Mouse (Mus musculus): ENCODE data around the gene Prss44. TPM values are rescaled to one million over a fixed set of nuclear protein-coding genes. Genes with fewer than 3 reads are reported as not detected.

Gene Prss44
- polyA plus RNA-seq, 1 experiment from 2014 or later, result not detected

GRCm38 (mm10) chr9:110841438-110841837, 27.6 kb downstream of the Prss44 start:
- no peak overlapping the region for H3K27ac ChIP-seq (ENCODE audit: low read length)
- no peak overlapping the region for H3K9ac ChIP-seq (ENCODE audit: low read length)
- no peaks in the 10 kb centered on the region for H3K9me3 ChIP-seq (replicated peaks; ENCODE audit: control insufficient read depth, low read length)
- no peak overlapping the region for H3K4me3 ChIP-seq (ENCODE audit: low read length)
- no peaks in the 10 kb centered on the region for H3K4me1 ChIP-seq (ENCODE audit: control insufficient read depth, insufficient read depth, low read length)
- no peaks in the 10 kb centered on the region for H3K27me3 ChIP-seq (ENCODE audit: control insufficient read depth, insufficient read depth, low read length)
- H3K36me3 ChIP-seq (ENCODE audit: control insufficient read depth, insufficient read depth), result no peaks in the 10 kb centered on the region
- ATAC-seq (replicated peaks; ENCODE audit: extremely low read depth, insufficient read depth, low FRiP score), result no peak
- H3K4me2 ChIP-seq (ENCODE audit: low read depth, low read length), result no peak overlapping the region
- 50% methylated on average over 2 of the region's 2 CpGs for WGBS

- 76% methylated on average over 10 of the region's 10 CpGs for WGBS
- H3K27me3 ChIP-seq (ENCODE audit: control insufficient read depth, insufficient read depth, low read length), result no peaks in the 10 kb centered on the region
- H3K9me3 ChIP-seq (replicated peaks; ENCODE audit: control insufficient read depth, low read length), result no peaks in the 10 kb centered on the region
- H3K9ac ChIP-seq (ENCODE audit: low read length), result no peak within 1 kb of the TSS
- H3K36me3 ChIP-seq (ENCODE audit: control insufficient read depth, insufficient read depth), result no peaks in the 10 kb centered on the region
- no peak within 1 kb of the TSS for H3K4me3 ChIP-seq (ENCODE audit: low read length)
- H3K4me2 ChIP-seq (ENCODE audit: low read depth, low read length), result no peak within 1 kb of the TSS
- ATAC-seq (replicated peaks; ENCODE audit: extremely low read depth, insufficient read depth, low FRiP score), result no peak
- H3K4me1 ChIP-seq (ENCODE audit: control insufficient read depth, insufficient read depth, low read length), result no peaks in the 10 kb centered on the region
- no peak within 1 kb of the TSS for H3K27ac ChIP-seq (ENCODE audit: low read length)
Measured at GRCm38 (mm10) chr9:110844206-110844605, 30.4 kb downstream of the Prss44 start, which contains the start of gene Prss46. Gene Prss46, plus strand, starts transcription at chr9:110844506.

GRCm38 (mm10) chr9:110849162-110849561, 35.4 kb downstream of the Prss44 start:
- H3K4me2 ChIP-seq (ENCODE audit: low read depth, low read length), result no peak overlapping the region
- H3K9me3 ChIP-seq (replicated peaks; ENCODE audit: control insufficient read depth, low read length), result no peaks in the 10 kb centered on the region
- no peaks in the 10 kb centered on the region for H3K4me1 ChIP-seq (ENCODE audit: control insufficient read depth, insufficient read depth, low read length)
- H3K27ac ChIP-seq (ENCODE audit: low read length), result no peak overlapping the region
- no peak overlapping the region for H3K9ac ChIP-seq (ENCODE audit: low read length)
- ATAC-seq (replicated peaks; ENCODE audit: extremely low read depth, insufficient read depth, low FRiP score), result no peak
- H3K27me3 ChIP-seq (ENCODE audit: control insufficient read depth, insufficient read depth, low read length), result no peaks in the 10 kb centered on the region
- WGBS, result 66% methylated on average over 7 of the region's 7 CpGs
- H3K36me3 ChIP-seq (ENCODE audit: control insufficient read depth, insufficient read depth), result no peaks in the 10 kb centered on the region
- no peak overlapping the region for H3K4me3 ChIP-seq (ENCODE audit: low read length)

GRCm38 (mm10) chr9:110855903-110856302, 42.1 kb downstream of the Prss44 start:
- no peak overlapping the region for H3K27ac ChIP-seq (ENCODE audit: low read length)
- no peaks in the 10 kb centered on the region for H3K9me3 ChIP-seq (replicated peaks; ENCODE audit: control insufficient read depth, low read length)
- H3K27me3 ChIP-seq (ENCODE audit: control insufficient read depth, insufficient read depth, low read length), result peaks cover 11% of the 10 kb centered on the region
- no peaks in the 10 kb centered on the region for H3K36me3 ChIP-seq (ENCODE audit: control insufficient read depth, insufficient read depth)
- H3K4me3 ChIP-seq (ENCODE audit: low read length), result no peak overlapping the region
- no peak for ATAC-seq (replicated peaks; ENCODE audit: extremely low read depth, insufficient read depth, low FRiP score)
- WGBS, result 59% methylated on average over 7 of the region's 7 CpGs
- H3K4me2 ChIP-seq (ENCODE audit: low read depth, low read length), result no peak overlapping the region
- H3K4me1 ChIP-seq (ENCODE audit: control insufficient read depth, insufficient read depth, low read length), result 0 out of 2 replicates have a peak, but pooled peaks cover 3% of the 10 kb centered on the region
- no peak overlapping the region for H3K9ac ChIP-seq (ENCODE audit: low read length)

GRCm38 (mm10) chr9:110856920-110857319, 43.1 kb downstream of the Prss44 start:
- ATAC-seq (replicated peaks; ENCODE audit: extremely low read depth, insufficient read depth, low FRiP score), result no peak
- H3K27ac ChIP-seq (ENCODE audit: low read length), result no peak overlapping the region
- H3K4me3 ChIP-seq (ENCODE audit: low read length), result no peak overlapping the region
- WGBS, result 31% methylated on average over 4 of the region's 4 CpGs
- H3K9ac ChIP-seq (ENCODE audit: low read length), result no peak overlapping the region
- no peak overlapping the region for H3K4me2 ChIP-seq (ENCODE audit: low read depth, low read length)
- H3K36me3 ChIP-seq (ENCODE audit: control insufficient read depth, insufficient read depth), result no peaks in the 10 kb centered on the region
- no peaks in the 10 kb centered on the region for H3K9me3 ChIP-seq (replicated peaks; ENCODE audit: control insufficient read depth, low read length)
- H3K4me1 ChIP-seq (ENCODE audit: control insufficient read depth, insufficient read depth, low read length), result 0 out of 2 replicates have a peak, but pooled peaks cover 3% of the 10 kb centered on the region
- H3K27me3 ChIP-seq (ENCODE audit: control insufficient read depth, insufficient read depth, low read length), result peaks cover 11% of the 10 kb centered on the region

GRCm38 (mm10) chr9:110857781-110858472, 44.1 kb downstream of the Prss44 start, which contains the start of gene Prss50:
Gene Prss50, plus strand, starts transcription at chr9:110857967.
- Histone ChIP-seq H3K4me3 (ENCODE audit: low read length) (peak within 1 kb of the TSS; percentile 31), H3K4me2 (ENCODE audit: low read depth, low read length) (peak within 1 kb of the TSS; percentile 54), H3K4me1 (ENCODE audit: control insufficient read depth, insufficient read depth, low read length) (0 out of 2 replicates have a peak, but pooled peaks cover 3% of the 10 kb centered on the region), H3K9me3 (replicated peaks; ENCODE audit: control insufficient read depth, low read length) (no peaks in the 10 kb centered on the region), H3K27me3 (ENCODE audit: control insufficient read depth, insufficient read depth, low read length) (peaks cover 11% of the 10 kb centered on the region), H3K27ac (ENCODE audit: low read length) (no peak within 1 kb of the TSS), H3K36me3 (ENCODE audit: control insufficient read depth, insufficient read depth) (no peaks in the 10 kb centered on the region), H3K9ac (ENCODE audit: low read length) (0 out of 2 replicates have a peak within 1 kb of the TSS, but pooled peaks have one; percentile 0)
- ATAC-seq (replicated peaks; ENCODE audit: extremely low read depth, insufficient read depth, low FRiP score), result no peak; the same call in 1 of the 2 replicates
- 11% methylated on average over 50 of the region's 50 CpGs for WGBS

- Histone ChIP-seq H3K27ac (ENCODE audit: low read length) (no peak overlapping the region), H3K9me3 (replicated peaks; ENCODE audit: control insufficient read depth, low read length) (no peaks in the 10 kb centered on the region), H3K4me1 (ENCODE audit: control insufficient read depth, insufficient read depth, low read length) (0 out of 2 replicates have a peak, but pooled peaks cover 3% of the 10 kb centered on the region), H3K9ac (ENCODE audit: low read length) (no peak overlapping the region), H3K36me3 (ENCODE audit: control insufficient read depth, insufficient read depth) (no peaks in the 10 kb centered on the region), H3K4me2 (ENCODE audit: low read depth, low read length) (no peak overlapping the region), H3K27me3 (ENCODE audit: control insufficient read depth, insufficient read depth, low read length) (peaks cover 11% of the 10 kb centered on the region), H3K4me3 (ENCODE audit: low read length) (no peak overlapping the region)
- WGBS, result 55% methylated on average over 5 of the region's 5 CpGs
- no peak for ATAC-seq (replicated peaks; ENCODE audit: extremely low read depth, insufficient read depth, low FRiP score)
Measured at GRCm38 (mm10) chr9:110858523-110858922, 44.7 kb downstream of the Prss44 start.

GRCm38 (mm10) chr9:110858967-110859596, 45.3 kb downstream of the Prss44 start:
- no peak overlapping the region for H3K4me2 ChIP-seq (ENCODE audit: low read depth, low read length)
- no peak for ATAC-seq (replicated peaks; ENCODE audit: extremely low read depth, insufficient read depth, low FRiP score)
- 89% methylated on average over 5 of the region's 5 CpGs for WGBS
- H3K9me3 ChIP-seq (replicated peaks; ENCODE audit: control insufficient read depth, low read length), result no peaks in the 10 kb centered on the region
- H3K4me1 ChIP-seq (ENCODE audit: control insufficient read depth, insufficient read depth, low read length), result 0 out of 2 replicates have a peak, but pooled peaks cover 3% of the 10 kb centered on the region
- no peak overlapping the region for H3K4me3 ChIP-seq (ENCODE audit: low read length)
- H3K36me3 ChIP-seq (ENCODE audit: control insufficient read depth, insufficient read depth), result no peaks in the 10 kb centered on the region
- H3K27me3 ChIP-seq (ENCODE audit: control insufficient read depth, insufficient read depth, low read length), result peaks cover 11% of the 10 kb centered on the region
- H3K27ac ChIP-seq (ENCODE audit: low read length), result no peak overlapping the region
- no peak overlapping the region for H3K9ac ChIP-seq (ENCODE audit: low read length)

- H3K4me1 ChIP-seq (ENCODE audit: control insufficient read depth, insufficient read depth, low read length), result peaks cover 6% of the 10 kb centered on the region; the same call in 1 of the 2 replicates
- peaks cover 11% of the 10 kb centered on the region for H3K27me3 ChIP-seq (ENCODE audit: control insufficient read depth, insufficient read depth, low read length)
- no peak overlapping the region for H3K4me2 ChIP-seq (ENCODE audit: low read depth, low read length)
- no peak overlapping the region for H3K27ac ChIP-seq (ENCODE audit: low read length)
- H3K36me3 ChIP-seq (ENCODE audit: control insufficient read depth, insufficient read depth), result no peaks in the 10 kb centered on the region
- 18% methylated on average over 7 of the region's 7 CpGs for WGBS
- H3K9me3 ChIP-seq (replicated peaks; ENCODE audit: control insufficient read depth, low read length), result no peaks in the 10 kb centered on the region
- no peak overlapping the region for H3K9ac ChIP-seq (ENCODE audit: low read length)
- H3K4me3 ChIP-seq (ENCODE audit: low read length), result no peak overlapping the region
- no peak; the same call in 1 of the 2 replicates for ATAC-seq (replicated peaks; ENCODE audit: extremely low read depth, insufficient read depth, low FRiP score)
Measured at GRCm38 (mm10) chr9:110871030-110871429, 57.2 kb downstream of the Prss44 start.

Data from heart, embryonic 16.5 days (tissue).